ENCODE assay signal across 15 mouse cellular contexts in the genomic region with DNA sequence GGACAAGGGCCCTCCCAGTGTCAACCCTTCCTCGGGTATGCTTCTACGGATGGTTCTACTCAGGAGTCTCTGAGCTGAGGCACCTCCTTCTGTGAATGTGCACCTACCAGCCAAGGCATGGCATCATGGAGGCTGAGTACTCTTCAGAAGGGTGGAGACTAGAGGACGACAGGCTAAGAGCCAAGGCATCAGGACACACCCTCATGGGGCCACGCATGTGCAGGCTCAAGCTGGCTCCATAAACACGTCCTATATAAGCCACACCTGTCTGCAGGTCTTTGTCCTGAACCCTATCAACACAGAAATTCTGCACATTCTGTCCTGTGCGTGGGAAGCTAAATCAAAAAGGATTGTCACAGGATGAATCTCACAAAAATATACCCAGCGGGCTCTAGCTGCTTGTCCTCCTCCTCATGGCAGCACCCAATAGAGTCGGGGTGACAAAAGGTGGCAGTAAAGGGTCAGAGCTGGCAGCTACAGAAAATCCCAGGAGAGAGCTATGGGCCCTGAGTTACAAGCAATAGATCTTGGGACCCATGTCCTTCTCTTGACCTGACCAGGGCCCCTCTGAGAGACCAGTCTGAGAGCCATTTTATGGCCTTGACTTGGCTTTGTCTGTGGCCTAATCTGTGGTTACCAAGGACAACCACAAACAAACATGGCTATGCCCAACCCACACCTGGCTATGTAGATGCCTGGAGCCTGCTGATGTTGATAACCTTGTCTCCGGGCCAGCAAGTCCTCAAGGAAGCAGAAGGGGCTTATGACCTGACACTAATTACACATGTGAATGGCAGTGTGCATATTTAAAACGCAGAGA.
DNase-seq lines count a peak whose midpoint lies in the region; ATAC-seq and TF ChIP-seq lines count a peak whose summit lies in the region.
"Had no signal": no experiment of that assay in that cellular context is flagged by ENCODE, and none has a peak within 500 bp of the region (broad histone marks: within the 10 kb centered on the region; RNA-seq: fewer than 3 reads in every experiment).

No protein-coding gene starts in this region.

- TF ChIP-seq POLR2A in heart, adult 2 months (IDR thresholded peaks at IDR 0.05; ENCODE audit: insufficient read depth, low read depth, low read length): no peak
- no peak for TF ChIP-seq POLR2A in thymus, adult 2 months (IDR thresholded peaks at IDR 0.05; ENCODE audit: control insufficient read depth, extremely low read depth, insufficient read depth, low read length, poor library complexity)

- no peak overlapping the region for H3K4me2 ChIP-seq in heart, embryonic 12.5 days
- H3K4me2 ChIP-seq in intestine, embryonic 14.5 days (ENCODE audit: low read length): no peak overlapping the region
- H3K4me2 ChIP-seq: midbrain, embryonic 11.5 days; neural tube, embryonic 13.5 days had no signal

- no peaks in the 10 kb centered on the region for H3K27me3 ChIP-seq in heart, adult 2 months (ENCODE audit: control insufficient read depth, insufficient read depth, low read length)
- H3K27me3 ChIP-seq in heart, embryonic 12.5 days (replicated peaks): no peaks in the 10 kb centered on the region
- no peaks in the 10 kb centered on the region for H3K27me3 ChIP-seq in intestine, embryonic 14.5 days (replicated peaks; ENCODE audit: control insufficient read depth, insufficient read depth, low read length)
- no peaks in the 10 kb centered on the region for H3K27me3 ChIP-seq in thymus, adult 2 months (ENCODE audit: control insufficient read depth, insufficient read depth, low read length)
- H3K27me3 ChIP-seq: neural tube, embryonic 13.5 days had no signal

- intact Hi-C loops in heart, adult 2 months (cut with DNase I): no loop called here

- H3K9me3 ChIP-seq in heart, embryonic 12.5 days (replicated peaks): no peaks in the 10 kb centered on the region
- H3K9me3 ChIP-seq in intestine, embryonic 14.5 days (ENCODE audit: control insufficient read depth, low read length): no peaks in the 10 kb centered on the region
- H3K9me3 ChIP-seq: neural tube, embryonic 13.5 days had no signal

- H3K4me1 ChIP-seq in heart, adult 2 months (ENCODE audit: control insufficient read depth, insufficient read depth, low read length): peaks cover 14% of the 10 kb centered on the region
- H3K4me1 ChIP-seq in heart, embryonic 12.5 days (replicated peaks): peaks cover 86% of the 10 kb centered on the region
- peaks cover 16% of the 10 kb centered on the region for H3K4me1 ChIP-seq in intestine, embryonic 14.5 days (replicated peaks; ENCODE audit: control insufficient read depth, insufficient read depth, low read length)
- H3K4me1 ChIP-seq in thymus, adult 2 months (replicated peaks; ENCODE audit: control insufficient read depth, insufficient read depth, low read length): peaks cover 6% of the 10 kb centered on the region

- no peak for TF ChIP-seq EP300 in heart, adult 2 months (IDR thresholded peaks at IDR 0.05; ENCODE audit: insufficient read depth, low read depth, low read length)

- H3K79me2 ChIP-seq in heart, adult 2 months (replicated peaks; ENCODE audit: control insufficient read depth, insufficient read depth, low read length): no peaks in the 10 kb centered on the region

- peak overlapping the region; percentile 76 for H3K27ac ChIP-seq in heart, adult 2 months
- H3K27ac ChIP-seq in heart, embryonic 12.5 days (ENCODE audit: poor library complexity, severe bottlenecking): no peak overlapping the region
- peak overlapping the region; percentile 47 for H3K27ac ChIP-seq in intestine, embryonic 14.5 days (ENCODE audit: low read depth)
- no peak overlapping the region for H3K27ac ChIP-seq in thymus, adult 2 months (ENCODE audit: control insufficient read depth, insufficient read depth, low read length)
- H3K27ac ChIP-seq: neural tube, embryonic 13.5 days had no signal

- no peak overlapping the region for H3K4me3 ChIP-seq in heart, adult 2 months
- no peak overlapping the region for H3K4me3 ChIP-seq in heart, embryonic 12.5 days
- H3K4me3 ChIP-seq in intestine, embryonic 14.5 days (ENCODE audit: low read depth, low read length): no peak overlapping the region
- H3K4me3 ChIP-seq in thymus, adult 2 months (ENCODE audit: control insufficient read depth, insufficient read depth, low read length): no peak overlapping the region
- H3K4me3 ChIP-seq: neural tube, embryonic 13.5 days had no signal

- ATAC-seq in heart, embryonic 12.5 days (ENCODE audit: insufficient number of reproducible peaks, low FRiP score): no peak
- peak; percentile 70 for ATAC-seq in common myeloid progenitor, adult 5-6 weeks (replicated peaks; ENCODE audit: low read depth, poor library complexity, severe bottlenecking)
- peak; percentile 56 for ATAC-seq in intestine, embryonic 14.5 days (replicated peaks; ENCODE audit: low FRiP score, low TSS enrichment, low read depth)
- ATAC-seq in megakaryocyte-erythroid progenitor cell, adult 5-6 weeks (replicated peaks; ENCODE audit: low FRiP score, low TSS enrichment, poor library complexity, severe bottlenecking): peak; percentile 85
- no peak for ATAC-seq in cerebellum, adult (ENCODE audit: insufficient number of reproducible peaks, low FRiP score, low TSS enrichment)
- no peak for ATAC-seq in monocyte, adult 5-6 weeks (replicated peaks; ENCODE audit: insufficient number of reproducible peaks, low FRiP score, low TSS enrichment, poor library complexity, severe bottlenecking)
- ATAC-seq: forebrain, embryonic 16.5 days had no signal

- DNase-seq in heart, adult 2 months: peak; percentile 40 to 67
- DNase-seq in intestine, embryonic 14.5 days (ENCODE audit: low spot score): no peak
- DNase-seq in thymus, adult 2 months: no peak
- DNase-seq: adrenal gland, postnatal 14 days; B cell, adult 2 months; kidney, adult 18-20 months; right cerebral cortex, postnatal 14 days had no signal

- peaks cover 4% of the 10 kb centered on the region for H3K36me3 ChIP-seq in heart, adult 2 months (ENCODE audit: control insufficient read depth, insufficient read depth, low read length)
- H3K36me3 ChIP-seq in heart, embryonic 12.5 days: no peaks in the 10 kb centered on the region
- peaks cover 11% of the 10 kb centered on the region for H3K36me3 ChIP-seq in intestine, embryonic 14.5 days (ENCODE audit: control insufficient read depth, insufficient read depth, low read length)
- no peaks in the 10 kb centered on the region for H3K36me3 ChIP-seq in thymus, adult 2 months (ENCODE audit: control insufficient read depth, insufficient read depth, low read length)
- H3K36me3 ChIP-seq: neural tube, embryonic 13.5 days had no signal

- no peak for TF ChIP-seq CTCF in heart, adult 2 months (IDR thresholded peaks at IDR 0.05)
- no peak for TF ChIP-seq CTCF in thymus, adult 2 months (IDR thresholded peaks at IDR 0.05; ENCODE audit: borderline replicate concordance, control insufficient read depth, extremely low read depth, insufficient read depth, low read length, poor library complexity)

- H3K9ac ChIP-seq in heart, adult 2 months (ENCODE audit: low read depth, low read length): no peak overlapping the region
- no peak overlapping the region for H3K9ac ChIP-seq in heart, embryonic 12.5 days
- H3K9ac ChIP-seq in intestine, embryonic 14.5 days (ENCODE audit: low read length): no peak overlapping the region
- H3K9ac ChIP-seq: neural tube, embryonic 13.5 days had no signal

- whole genome bisulfite sequencing in heart, adult 2 months: 66% methylated on average over 10 of the region's 10 CpGs
- 72% methylated on average over 10 of the region's 10 CpGs for WGBS in heart, embryonic 12.5 days
- WGBS in intestine, embryonic 14.5 days: 68% methylated on average over 10 of the region's 10 CpGs
- 94% methylated on average over 10 of the region's 10 CpGs for WGBS in thymus, adult 2 months

Comparison
In these comparisons a context has a peak if more than half of its experiments do, and no peak if none do; other contexts are left out.
1. H3K27ac ChIP-seq: peak in heart, adult 2 months (single experiment) and intestine, embryonic 14.5 days (single experiment); none in heart, embryonic 12.5 days (single experiment) and thymus, adult 2 months (single experiment).
2. DNase-seq: peak in heart, adult 2 months (2 of 2); none in intestine, embryonic 14.5 days (single experiment) and thymus, adult 2 months (single experiment).
3. ATAC-seq: peak in common myeloid progenitor, adult 5-6 weeks (single experiment), intestine, embryonic 14.5 days (single experiment) and megakaryocyte-erythroid progenitor cell, adult 5-6 weeks (single experiment); none in heart, embryonic 12.5 days (single experiment), cerebellum, adult (single experiment) and monocyte, adult 5-6 weeks (single experiment).